Mouse (Mus musculus) thymus, postnatal 0 days (tissue): ENCODE results near the gene Pde4d. TPM values are rescaled to one million over a fixed set of nuclear protein-coding genes. Genes with fewer than 3 reads are reported as not detected.

Source experiments
- DNase-seq: peaks from one replicate; pipeline ENCODE4 v3.0.0-alpha.2; 2015; ENCODE audit warnings: low spot score
- polyA plus RNA-seq: library from polyadenylated mRNA; unstranded; fragments of >200 nt; fragmentation: Nextera tagmentation; extraction: Ambion mirVana; gene quantifications from 2 replicates; pipeline ENCODE4 v1.2.1, GENCODE M21; 2015

Gene Pde4d
- polyA plus RNA-seq, 1 experiment from 2014 or later, result 16.5 TPM

- DNase-seq, result no peak
Measured at GRCm38 (mm10) chr13:109841140-109841822, 1391.5 kb downstream of the Pde4d start.

- no peak for DNase-seq
Measured at GRCm38 (mm10) chr13:109842982-109843381, 1393.2 kb downstream of the Pde4d start.

- peak; percentile 71 for DNase-seq
Measured at GRCm38 (mm10) chr13:109844828-109845227, 1395.1 kb downstream of the Pde4d start.

GRCm38 (mm10) chr13:109863826-109864225, 1414.1 kb downstream of the Pde4d start:
- DNase-seq, result no peak

GRCm38 (mm10) chr13:109864311-109864710, 1414.6 kb downstream of the Pde4d start:
- no peak for DNase-seq

- DNase-seq, result no peak
Measured at GRCm38 (mm10) chr13:109880392-109880791, 1430.6 kb downstream of the Pde4d start.

GRCm38 (mm10) chr13:109881161-109881857, 1431.6 kb downstream of the Pde4d start:
- no peak for DNase-seq

- DNase-seq, result no peak
Measured at GRCm38 (mm10) chr13:109883636-109884035, 1433.9 kb downstream of the Pde4d start.

- no peak for DNase-seq
Measured at GRCm38 (mm10) chr13:109884812-109885211, 1435.1 kb downstream of the Pde4d start.

- DNase-seq, result no peak
Measured at GRCm38 (mm10) chr13:109888293-109888692, 1438.5 kb downstream of the Pde4d start.

- DNase-seq, result no peak
Measured at GRCm38 (mm10) chr13:109891194-109891909, 1441.6 kb downstream of the Pde4d start.

- DNase-seq, result no peak
Measured at GRCm38 (mm10) chr13:109891910-109892265, 1442.1 kb downstream of the Pde4d start.

GRCm38 (mm10) chr13:109899442-109900428, 1450.0 kb downstream of the Pde4d start:
- no peak for DNase-seq

GRCm38 (mm10) chr13:109901811-109902210, 1452.1 kb downstream of the Pde4d start:
- no peak for DNase-seq

GRCm38 (mm10) chr13:109902460-109902854, 1452.7 kb downstream of the Pde4d start:
- peak; percentile 95 for DNase-seq

- DNase-seq, result peak; percentile 86
Measured at GRCm38 (mm10) chr13:109902855-109903763, 1453.4 kb downstream of the Pde4d start.

- peak; percentile 42 for DNase-seq
Measured at GRCm38 (mm10) chr13:109903764-109904510, 1454.2 kb downstream of the Pde4d start.

- DNase-seq, result no peak
Measured at GRCm38 (mm10) chr13:109906342-109906888, 1456.7 kb downstream of the Pde4d start.

GRCm38 (mm10) chr13:109907634-109908033, 1457.9 kb downstream of the Pde4d start:
- peak; percentile 94 for DNase-seq
